Mouse (Mus musculus) erythroblast, embryonic 14.5 days (primary cell): Measurements from ENCODE around the gene Edem1.

Experiments
- GATA1 ChIP-seq: IDR thresholded peaks from 2 replicates; pipeline ENCODE4 v1.6.1; 2012; ENCODE audit warnings: low read length, inconsistent platforms, mixed read lengths
- TAL1 ChIP-seq: IDR thresholded peaks from 3 replicates; pipeline ENCODE4 v1.6.1; 2012; ENCODE audit warnings: low read length, inconsistent platforms, mixed read lengths

DNA sequence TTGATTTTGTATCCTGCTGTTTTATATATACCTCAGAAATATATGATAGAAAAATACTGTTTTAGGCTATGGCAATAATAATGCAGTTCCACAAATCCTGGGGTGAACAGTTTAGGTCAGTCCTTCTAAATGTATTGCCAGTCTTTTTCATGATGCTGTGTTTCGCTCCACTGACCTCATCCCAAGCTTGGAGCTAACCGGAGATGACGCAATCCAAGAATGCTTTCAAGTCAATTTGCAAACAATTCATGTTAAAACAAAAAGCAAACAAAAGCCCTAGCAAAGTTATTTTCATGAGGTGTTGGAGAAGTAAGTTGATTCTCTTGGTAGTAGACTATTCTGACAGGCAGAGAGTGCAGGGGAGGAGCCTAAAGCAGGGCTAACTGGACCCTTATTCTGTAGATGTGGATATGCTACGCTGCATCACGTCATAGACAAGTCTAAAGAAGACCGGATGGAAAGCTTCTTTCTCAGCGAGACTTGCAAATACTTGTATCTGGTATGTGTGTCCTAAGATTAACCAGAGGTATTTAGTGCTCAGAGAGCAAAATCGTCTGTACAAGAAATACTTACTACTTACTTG is 23.7 kb downstream of the Edem1 start:
- TF ChIP-seq GATA1 = no peak
- no peak for TF ChIP-seq TAL1
